ENCODE assay signal across 7 mouse cellular contexts in the genomic region with DNA sequence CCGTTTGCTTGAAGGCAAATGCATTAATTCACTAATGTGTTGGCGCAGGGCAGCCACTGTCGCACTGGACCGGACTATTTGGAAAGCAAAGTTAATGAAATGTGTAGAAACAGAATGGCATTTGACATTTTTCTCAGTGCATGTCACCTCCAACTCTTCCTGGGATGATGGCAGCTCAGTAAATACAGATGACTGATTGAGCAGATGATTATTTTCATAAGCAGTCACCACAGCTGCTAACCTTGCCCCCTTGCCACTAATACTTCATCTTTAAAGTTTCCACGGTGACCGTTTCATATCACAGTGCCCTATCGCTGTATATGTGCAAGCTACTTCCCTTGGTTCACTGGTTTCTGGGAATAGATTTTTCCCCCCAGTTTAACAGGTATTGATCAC. TPM values are rescaled to one million over a fixed set of nuclear protein-coding genes. Genes with fewer than 3 reads are reported as not detected.
DNase-seq lines count a peak whose midpoint lies in the region; ATAC-seq and TF ChIP-seq lines count a peak whose summit lies in the region.

No protein-coding gene starts in this region.

- H3K9ac ChIP-seq in kidney, embryonic 16.5 days (replicated peaks; ENCODE audit: low read length), result no peak overlapping the region
- no peak overlapping the region for H3K9ac ChIP-seq in hindbrain, embryonic 12.5 days
- no peak overlapping the region for H3K9ac ChIP-seq in midbrain, embryonic 12.5 days (replicated peaks)

- ATAC-seq in kidney, embryonic 16.5 days (ENCODE audit: low FRiP score, low TSS enrichment), result no peak
- no peak for ATAC-seq in hindbrain, embryonic 12.5 days (ENCODE audit: low FRiP score)
- no peak for ATAC-seq in midbrain, embryonic 12.5 days (ENCODE audit: low FRiP score, low read depth)

- 72% methylated on average over 7 of the region's 7 CpGs for WGBS in kidney, embryonic 16.5 days
- WGBS in hindbrain, embryonic 12.5 days, result 75% methylated on average over 7 of the region's 7 CpGs
- 76% methylated on average over 7 of the region's 7 CpGs for WGBS in midbrain, embryonic 12.5 days

- no peak for TF ChIP-seq POLR2A in cortical plate, adult 2 months (IDR thresholded peaks at IDR 0.05; ENCODE audit: extremely low read depth, insufficient read depth, low read length)

- H3K36me3 ChIP-seq in kidney, embryonic 16.5 days (ENCODE audit: insufficient read depth, low read length), result no peaks in the 10 kb centered on the region
- no peaks in the 10 kb centered on the region for H3K36me3 ChIP-seq in hindbrain, embryonic 12.5 days
- no peaks in the 10 kb centered on the region for H3K36me3 ChIP-seq in midbrain, embryonic 12.5 days

- no peaks in the 10 kb centered on the region for H3K9me3 ChIP-seq in kidney, embryonic 16.5 days (ENCODE audit: low read length)
- H3K9me3 ChIP-seq in hindbrain, embryonic 12.5 days (replicated peaks), result no peaks in the 10 kb centered on the region
- no peaks in the 10 kb centered on the region for H3K9me3 ChIP-seq in midbrain, embryonic 12.5 days

- H3K4me2 ChIP-seq in kidney, embryonic 16.5 days (replicated peaks; ENCODE audit: low read depth, low read length), result peak overlapping the region; percentile 60
- peak overlapping the region; percentile 55 for H3K4me2 ChIP-seq in hindbrain, embryonic 12.5 days (replicated peaks)
- H3K4me2 ChIP-seq in midbrain, embryonic 12.5 days (replicated peaks), result peak overlapping the region; percentile 56; the same call in 1 of the 2 replicates

- H3K4me3 ChIP-seq in kidney, embryonic 16.5 days (ENCODE audit: low read length), result peak overlapping the region; percentile 73
- peak overlapping the region; percentile 86; the same call in 1 of the 2 replicates for H3K4me3 ChIP-seq in cortical plate, adult 2 months (ENCODE audit: insufficient read depth, low read length)
- H3K4me3 ChIP-seq in hindbrain, embryonic 12.5 days, result no peak overlapping the region
- H3K4me3 ChIP-seq in midbrain, embryonic 12.5 days, result no peak overlapping the region

- H3K4me1 ChIP-seq in kidney, embryonic 16.5 days (ENCODE audit: insufficient read depth, low read length), result no peaks in the 10 kb centered on the region
- no peaks in the 10 kb centered on the region; the same call in 1 of the 2 replicates for H3K4me1 ChIP-seq in cortical plate, adult 2 months (ENCODE audit: control insufficient read depth, insufficient read depth, low read length)
- peaks cover 6% of the 10 kb centered on the region; the same call in 1 of the 2 replicates for H3K4me1 ChIP-seq in hindbrain, embryonic 12.5 days
- peaks cover 4% of the 10 kb centered on the region; the same call in 1 of the 2 replicates for H3K4me1 ChIP-seq in midbrain, embryonic 12.5 days

- DNase-seq in kidney, postnatal 36 days, result no peak
- DNase-seq in cerebellum, adult 9-10 months, result no peak
- DNase-seq in cerebellum, postnatal 14 days, result no peak

- no peak overlapping the region for H3K27ac ChIP-seq in kidney, embryonic 16.5 days (ENCODE audit: low read length)
- H3K27ac ChIP-seq in cortical plate, adult 2 months (ENCODE audit: insufficient read depth, low read length), result no peak overlapping the region
- H3K27ac ChIP-seq in hindbrain, embryonic 12.5 days, result no peak overlapping the region
- no peak overlapping the region for H3K27ac ChIP-seq in midbrain, embryonic 12.5 days (replicated peaks)

- no peak for TF ChIP-seq CTCF in cortical plate, adult 2 months (IDR thresholded peaks at IDR 0.05; ENCODE audit: extremely low read depth, insufficient read depth, low read length)

- no peaks in the 10 kb centered on the region for H3K27me3 ChIP-seq in kidney, embryonic 16.5 days (ENCODE audit: insufficient read depth, low read length)
- H3K27me3 ChIP-seq in hindbrain, embryonic 12.5 days, result no peaks in the 10 kb centered on the region
- H3K27me3 ChIP-seq in midbrain, embryonic 12.5 days, result no peaks in the 10 kb centered on the region

RNA-seq across cellular contexts. Expression of gene Ocrl, which starts 1.4 kb away (rescaled TPM):
- 19.7 and 22.2 TPM in 2 replicates for polyA plus RNA-seq in kidney, embryonic 16.5 days (2015; fragmentation: Nextera tagmentation; extraction: Ambion mirVana)
- polyA plus RNA-seq in cortical plate, adult 2 months (2012; rRNA removed), result 54.7 and 57.0 TPM in 2 replicates
- polyA plus RNA-seq in hindbrain, embryonic 12.5 days (2016; fragmentation: Nextera tagmentation; extraction: Ambion mirVana), result 27.0 and 28.4 TPM in 2 replicates
- 26.6 and 26.7 TPM in 2 replicates for polyA plus RNA-seq in midbrain, embryonic 12.5 days (2016; fragmentation: Nextera tagmentation; extraction: Ambion mirVana)

RNA-seq across cellular contexts. Expression of gene Smarca1, which starts 20.8 kb away (rescaled TPM):
- polyA plus RNA-seq in kidney, embryonic 16.5 days (2015; fragmentation: Nextera tagmentation; extraction: Ambion mirVana), result 22.8 and 24.9 TPM in 2 replicates
- polyA plus RNA-seq in cortical plate, adult 2 months (2012; rRNA removed), result 13.0 and 13.9 TPM in 2 replicates
- 40.6 and 47.1 TPM in 2 replicates for polyA plus RNA-seq in hindbrain, embryonic 12.5 days (2016; fragmentation: Nextera tagmentation; extraction: Ambion mirVana)
- polyA plus RNA-seq in midbrain, embryonic 12.5 days (2016; fragmentation: Nextera tagmentation; extraction: Ambion mirVana), result 34.0 and 34.1 TPM in 2 replicates

Comparison
In these comparisons a context has a peak if more than half of its experiments do, and no peak if none do; other contexts are left out.
1. H3K4me3 ChIP-seq: peak in kidney, embryonic 16.5 days (single experiment) and cortical plate, adult 2 months (single experiment); none in hindbrain, embryonic 12.5 days (single experiment) and midbrain, embryonic 12.5 days (single experiment).
2. Peak in every context shown above with its lines, with median percentiles within 50 percentile points of each other: H3K4me2 ChIP-seq.